Mouse (Mus musculus): Measurements from ENCODE around the gene Xpo5. TPM values are rescaled to one million over a fixed set of nuclear protein-coding genes. Genes with fewer than 3 reads are reported as not detected.

Gene Xpo5
- polyA plus RNA-seq, 1 experiment: 40.4 TPM

- Histone ChIP-seq H3K27ac (ENCODE audit: control insufficient read depth, insufficient read depth, low read length) (no peak overlapping the region), H3K4me3 (ENCODE audit: control insufficient read depth, insufficient read depth, low read length) (no peak overlapping the region), H3K4me1 (replicated peaks; ENCODE audit: control insufficient read depth, insufficient read depth, low read length) (no peaks in the 10 kb centered on the region), H3K36me3 (ENCODE audit: control insufficient read depth, insufficient read depth, low read length) (peaks cover 51% of the 10 kb centered on the region), H3K27me3 (ENCODE audit: control insufficient read depth, insufficient read depth, low read length) (no peaks in the 10 kb centered on the region; the same call in 1 of the 2 replicates)
- no peak for DNase-seq
- 93% methylated on average over 17 of the region's 17 CpGs for WGBS
- TF ChIP-seq CTCF (IDR thresholded peaks at IDR 0.05; ENCODE audit: borderline replicate concordance, control insufficient read depth, extremely low read depth, insufficient read depth, low read length, poor library complexity) (no peak), POLR2A (IDR thresholded peaks at IDR 0.05; ENCODE audit: control insufficient read depth, extremely low read depth, insufficient read depth, low read length, poor library complexity) (no peak)
Observed at GRCm38 (mm10) chr17:46259675-46260074, 57.1 kb downstream of the Xpo5 start.

GRCm38 (mm10) chr17:46262201-46262694 lies 59.7 kb downstream of the Xpo5 start:
- 97% methylated on average over 5 of the region's 5 CpGs for WGBS
- H3K27ac ChIP-seq (ENCODE audit: control insufficient read depth, insufficient read depth, low read length): no peak overlapping the region
- no peaks in the 10 kb centered on the region for H3K27me3 ChIP-seq (ENCODE audit: control insufficient read depth, insufficient read depth, low read length)
- no peak for DNase-seq
- TF ChIP-seq POLR2A (IDR thresholded peaks at IDR 0.05; ENCODE audit: control insufficient read depth, extremely low read depth, insufficient read depth, low read length, poor library complexity): no peak
- no peak for TF ChIP-seq CTCF (IDR thresholded peaks at IDR 0.05; ENCODE audit: borderline replicate concordance, control insufficient read depth, extremely low read depth, insufficient read depth, low read length, poor library complexity)
- H3K4me1 ChIP-seq (replicated peaks; ENCODE audit: control insufficient read depth, insufficient read depth, low read length): no peaks in the 10 kb centered on the region
- H3K36me3 ChIP-seq (ENCODE audit: control insufficient read depth, insufficient read depth, low read length): peaks cover 54% of the 10 kb centered on the region
- no peak overlapping the region for H3K4me3 ChIP-seq (ENCODE audit: control insufficient read depth, insufficient read depth, low read length)

GRCm38 (mm10) chr17:46265502-46265901 lies 62.9 kb downstream of the Xpo5 start:
- no peak overlapping the region for H3K27ac ChIP-seq (ENCODE audit: control insufficient read depth, insufficient read depth, low read length)
- WGBS: 95% methylated on average over 12 of the region's 12 CpGs
- DNase-seq: no peak
- H3K4me1 ChIP-seq (replicated peaks; ENCODE audit: control insufficient read depth, insufficient read depth, low read length): no peaks in the 10 kb centered on the region
- TF ChIP-seq POLR2A (IDR thresholded peaks at IDR 0.05; ENCODE audit: control insufficient read depth, extremely low read depth, insufficient read depth, low read length, poor library complexity) (no peak), CTCF (IDR thresholded peaks at IDR 0.05; ENCODE audit: borderline replicate concordance, control insufficient read depth, extremely low read depth, insufficient read depth, low read length, poor library complexity) (no peak)
- H3K27me3 ChIP-seq (ENCODE audit: control insufficient read depth, insufficient read depth, low read length): no peaks in the 10 kb centered on the region
- peaks cover 37% of the 10 kb centered on the region for H3K36me3 ChIP-seq (ENCODE audit: control insufficient read depth, insufficient read depth, low read length)
- H3K4me3 ChIP-seq (ENCODE audit: control insufficient read depth, insufficient read depth, low read length): no peak overlapping the region

- no peak overlapping the region for H3K4me3 ChIP-seq (ENCODE audit: control insufficient read depth, insufficient read depth, low read length)
- no peak overlapping the region for H3K27ac ChIP-seq (ENCODE audit: control insufficient read depth, insufficient read depth, low read length)
- peaks cover 32% of the 10 kb centered on the region for H3K36me3 ChIP-seq (ENCODE audit: control insufficient read depth, insufficient read depth, low read length)
- DNase-seq: peak; percentile 76
- no peaks in the 10 kb centered on the region for H3K4me1 ChIP-seq (replicated peaks; ENCODE audit: control insufficient read depth, insufficient read depth, low read length)
- H3K27me3 ChIP-seq (ENCODE audit: control insufficient read depth, insufficient read depth, low read length): no peaks in the 10 kb centered on the region
- no peak for TF ChIP-seq POLR2A (IDR thresholded peaks at IDR 0.05; ENCODE audit: control insufficient read depth, extremely low read depth, insufficient read depth, low read length, poor library complexity)
- TF ChIP-seq CTCF (IDR thresholded peaks at IDR 0.05; ENCODE audit: borderline replicate concordance, control insufficient read depth, extremely low read depth, insufficient read depth, low read length, poor library complexity): peak; percentile 74
- WGBS: 50% methylated on average over 14 of the region's 14 CpGs
Observed at GRCm38 (mm10) chr17:46265918-46266618, 63.5 kb downstream of the Xpo5 start.

- Histone ChIP-seq H3K4me3 (ENCODE audit: control insufficient read depth, insufficient read depth, low read length) (no peak overlapping the region), H3K27me3 (ENCODE audit: control insufficient read depth, insufficient read depth, low read length) (no peaks in the 10 kb centered on the region), H3K4me1 (replicated peaks; ENCODE audit: control insufficient read depth, insufficient read depth, low read length) (no peaks in the 10 kb centered on the region), H3K36me3 (ENCODE audit: control insufficient read depth, insufficient read depth, low read length) (peaks cover 31% of the 10 kb centered on the region), H3K27ac (ENCODE audit: control insufficient read depth, insufficient read depth, low read length) (no peak overlapping the region)
- WGBS: 89% methylated on average over 6 of the region's 6 CpGs
- TF ChIP-seq CTCF (IDR thresholded peaks at IDR 0.05; ENCODE audit: borderline replicate concordance, control insufficient read depth, extremely low read depth, insufficient read depth, low read length, poor library complexity) (no peak), POLR2A (IDR thresholded peaks at IDR 0.05; ENCODE audit: control insufficient read depth, extremely low read depth, insufficient read depth, low read length, poor library complexity) (no peak)
- no peak for DNase-seq
Observed at GRCm38 (mm10) chr17:46266986-46267385, 64.4 kb downstream of the Xpo5 start.

GRCm38 (mm10) chr17:46267511-46267910 lies 64.9 kb downstream of the Xpo5 start:
- Histone ChIP-seq H3K27ac (ENCODE audit: control insufficient read depth, insufficient read depth, low read length) (no peak overlapping the region), H3K4me1 (replicated peaks; ENCODE audit: control insufficient read depth, insufficient read depth, low read length) (no peaks in the 10 kb centered on the region), H3K36me3 (ENCODE audit: control insufficient read depth, insufficient read depth, low read length) (peaks cover 26% of the 10 kb centered on the region), H3K4me3 (ENCODE audit: control insufficient read depth, insufficient read depth, low read length) (no peak overlapping the region), H3K27me3 (ENCODE audit: control insufficient read depth, insufficient read depth, low read length) (no peaks in the 10 kb centered on the region)
- no peak for TF ChIP-seq POLR2A (IDR thresholded peaks at IDR 0.05; ENCODE audit: control insufficient read depth, extremely low read depth, insufficient read depth, low read length, poor library complexity)
- no peak for TF ChIP-seq CTCF (IDR thresholded peaks at IDR 0.05; ENCODE audit: borderline replicate concordance, control insufficient read depth, extremely low read depth, insufficient read depth, low read length, poor library complexity)
- no peak for DNase-seq
- WGBS: 89% methylated on average over 7 of the region's 7 CpGs

Data from thymus, adult 2 months (tissue).